Mouse (Mus musculus): Measurements from ENCODE around the gene Serpinb1b.
"Not testable (repeated sequence)": the region's sequence is repeated elsewhere in the genome, so short reads cannot be mapped to it uniquely, and the experiment has no call there.

Gene Serpinb1b

GRCm38 (mm10) chr13:33078056-33078705 is at the start of gene Serpinb1b:
Gene Serpinb1b (plus strand): TSS chr13:33078575.
- in situ Hi-C loops (cut with MseI, MboI) = loop anchor here in 1 of 2 experiments (5.0 kb wide), 1 partner anchor 176 kb away; no protein-coding TSS in a partner anchor

- in situ Hi-C loops (cut with MseI, MboI) = not testable (repeated sequence)
Measured at GRCm38 (mm10) chr13:33029478-33029877, 48.9 kb upstream of the Serpinb1b start.

GRCm38 (mm10) chr13:33030281-33030680 is 48.1 kb upstream of the Serpinb1b start:
- in situ Hi-C loops (cut with MseI, MboI) = no loop called here

GRCm38 (mm10) chr13:33035506-33035905 is 42.9 kb upstream of the Serpinb1b start:
- in situ Hi-C loops (cut with MseI, MboI) = no loop called here

GRCm38 (mm10) chr13:33043542-33043941 is 34.8 kb upstream of the Serpinb1b start:
- in situ Hi-C loops (cut with MseI, MboI) = no loop called here

- in situ Hi-C loops (cut with MseI, MboI) = no loop called here
Measured at GRCm38 (mm10) chr13:33047234-33047633, 31.1 kb upstream of the Serpinb1b start.

GRCm38 (mm10) chr13:33048187-33048586 is 30.2 kb upstream of the Serpinb1b start:
- in situ Hi-C loops (cut with MseI, MboI) = no loop called here

GRCm38 (mm10) chr13:33051697-33052096 is 26.7 kb upstream of the Serpinb1b start:
- in situ Hi-C loops (cut with MseI, MboI) = no loop called here

- in situ Hi-C loops (cut with MseI, MboI) = no loop called here
Measured at GRCm38 (mm10) chr13:33063048-33063447, 15.3 kb upstream of the Serpinb1b start.

- in situ Hi-C loops (cut with MseI, MboI) = no loop called here
Measured at GRCm38 (mm10) chr13:33067387-33067977, 10.9 kb upstream of the Serpinb1b start.

- in situ Hi-C loops (cut with MseI, MboI) = no loop called here
Measured at GRCm38 (mm10) chr13:33068164-33068563, 10.2 kb upstream of the Serpinb1b start.

- in situ Hi-C loops (cut with MseI, MboI) = loop anchor here in 1 of 2 experiments (5.0 kb wide), 2 partner anchors 64 to 169 kb away; no protein-coding TSS in a partner anchor
Measured at GRCm38 (mm10) chr13:33071776-33072175, 6.6 kb upstream of the Serpinb1b start.

GRCm38 (mm10) chr13:33074029-33074428 is 4.3 kb upstream of the Serpinb1b start:
- in situ Hi-C loops (cut with MseI, MboI) = loop anchor here in 1 of 2 experiments (5.0 kb wide), 2 partner anchors 67 to 172 kb away; no protein-coding TSS in a partner anchor

- in situ Hi-C loops (cut with MseI, MboI) = loop anchor here in 1 of 2 experiments (5.0 kb wide), 1 partner anchor 174 kb away; no protein-coding TSS in a partner anchor
Measured at GRCm38 (mm10) chr13:33076247-33076646, 2.1 kb upstream of the Serpinb1b start.

- in situ Hi-C loops (cut with MseI, MboI) = loop anchor here in 1 of 2 experiments (5.0 kb wide), 1 partner anchor 175 kb away; no protein-coding TSS in a partner anchor
Measured at GRCm38 (mm10) chr13:33077026-33077685, 1.2 kb upstream of the Serpinb1b start.

GRCm38 (mm10) chr13:33079391-33079790 is 1.0 kb downstream of the Serpinb1b start:
- in situ Hi-C loops (cut with MseI, MboI) = loop anchor here in 1 of 2 experiments (5.0 kb wide), 1 partner anchor 177 kb away; no protein-coding TSS in a partner anchor

- in situ Hi-C loops (cut with MseI, MboI) = no loop called here
Measured at GRCm38 (mm10) chr13:33080356-33080755, 2.0 kb downstream of the Serpinb1b start.

- in situ Hi-C loops (cut with MseI, MboI) = no loop called here
Measured at GRCm38 (mm10) chr13:33083834-33084233, 5.5 kb downstream of the Serpinb1b start.

- in situ Hi-C loops (cut with MseI, MboI) = no loop called here
Measured at GRCm38 (mm10) chr13:33084975-33085694, 6.8 kb downstream of the Serpinb1b start.

GRCm38 (mm10) chr13:33085695-33086432 is 7.5 kb downstream of the Serpinb1b start:
- in situ Hi-C loops (cut with MseI, MboI) = no loop called here

- in situ Hi-C loops (cut with MseI, MboI) = no loop called here
Measured at GRCm38 (mm10) chr13:33089566-33089965, 11.2 kb downstream of the Serpinb1b start.
